Mouse (Mus musculus) adrenal gland, postnatal 25 days (tissue): ENCODE measurements around the gene Rab40b. TPM values are rescaled to one million over a fixed set of nuclear protein-coding genes. Genes with fewer than 3 reads are reported as not detected.

Experiments used
- DNase-seq: peaks from one replicate; pipeline ENCODE4 v3.0.0; 2021; ENCODE audit warnings: mixed read lengths
- long read RNA-seq: library from polyadenylated mRNA; stranded (forward); transcript quantifications from one replicate; pipeline ENCODE4 v2.0.0, GENCODE M21; 2021
- total RNA-seq: library from RNA; stranded (reverse); gene quantifications from 2 replicates; pipeline ENCODE4 v1.2.3, GENCODE M21; 2021

The Rab40b gene
- total RNA-seq: 5.9 and 7.6 TPM in 2 replicates
- long read RNA-seq, transcript Rab40b-201 (6 exons, 1,861 nt): major isoform, 7 of 10 reads
- long read RNA-seq, partial matches to known transcripts: 2 of 10 reads
- long read RNA-seq, other reads (novel, unspliced or antisense): 1 of 10 reads

- DNase-seq: peak; percentile 90
These were observed at the start of gene Rab40b for GRCm38 (mm10) chr11:121387750-121388553. TSS of gene Rab40b (minus strand) at chr11:121388251.

- no peak for DNase-seq
These were observed 49.2 kb upstream of the Rab40b start for GRCm38 (mm10) chr11:121437236-121437635.

- peak; percentile 90 for DNase-seq
These were observed 46.4 kb upstream of the Rab40b start, which contains the start of gene Fn3k for GRCm38 (mm10) chr11:121434156-121435155. TSS of gene Fn3k (plus strand) at chr11:121434913.

GRCm38 (mm10) chr11:121433397-121433796, 45.3 kb upstream of the Rab40b start:
- no peak for DNase-seq

- no peak for DNase-seq
These were observed 33.6 kb upstream of the Rab40b start for GRCm38 (mm10) chr11:121421553-121422173.

GRCm38 (mm10) chr11:121420830-121421552, 32.9 kb upstream of the Rab40b start, which contains the start of gene Fn3krp:
TSS of gene Fn3krp (plus strand) at chr11:121421401.
- DNase-seq: peak; percentile 97

- DNase-seq: no peak
These were observed 32.3 kb upstream of the Rab40b start for GRCm38 (mm10) chr11:121420379-121420778.

- DNase-seq: no peak
These were observed 30.9 kb upstream of the Rab40b start for GRCm38 (mm10) chr11:121418932-121419331.

GRCm38 (mm10) chr11:121417971-121418370, 29.9 kb upstream of the Rab40b start:
- no peak for DNase-seq

- no peak for DNase-seq
These were observed 27.3 kb upstream of the Rab40b start for GRCm38 (mm10) chr11:121415351-121415750.

GRCm38 (mm10) chr11:121414762-121415161, 26.7 kb upstream of the Rab40b start:
- no peak for DNase-seq

- DNase-seq: no peak
These were observed 19.5 kb upstream of the Rab40b start for GRCm38 (mm10) chr11:121407366-121408155.

GRCm38 (mm10) chr11:121392405-121392804, 4.4 kb upstream of the Rab40b start:
- no peak for DNase-seq

- DNase-seq: no peak
These were observed 2.7 kb upstream of the Rab40b start for GRCm38 (mm10) chr11:121390793-121391192.

GRCm38 (mm10) chr11:121388554-121388945, 499 bp upstream of the Rab40b start:
- no peak for DNase-seq

GRCm38 (mm10) chr11:121380294-121380693, 7.8 kb downstream of the Rab40b start:
- DNase-seq: no peak

- no peak for DNase-seq
These were observed 9.4 kb downstream of the Rab40b start for GRCm38 (mm10) chr11:121378644-121379043.

- no peak for DNase-seq
These were observed 14.7 kb downstream of the Rab40b start for GRCm38 (mm10) chr11:121373305-121373704.

- no peak for DNase-seq
These were observed 17.6 kb downstream of the Rab40b start for GRCm38 (mm10) chr11:121370337-121370994.

- peak; percentile 20 for DNase-seq
These were observed 18.4 kb downstream of the Rab40b start for GRCm38 (mm10) chr11:121369622-121370021.
